Mouse (Mus musculus) cortical plate, adult 2 months (tissue): ENCODE data around the gene Cdkl1.

Experiments used
- CTCF ChIP-seq: fragments of 200-500 bp; IDR thresholded peaks from 2 replicates; pipeline ENCODE4 v1.5.1; 2011; ENCODE audit warnings: mild to moderate bottlenecking, control low read depth, low read length; ENCODE audit not compliant: insufficient read depth; ENCODE audit errors: extremely low read depth
- POLR2A ChIP-seq: fragments of 200-500 bp; IDR thresholded peaks from 2 replicates; pipeline ENCODE4 v1.6.1; 2011; ENCODE audit warnings: mild to moderate bottlenecking, low read length, control low read depth; ENCODE audit not compliant: insufficient read depth; ENCODE audit errors: extremely low read depth

- no peak for TF ChIP-seq CTCF
- TF ChIP-seq POLR2A, result no peak
Observed at GRCm38 (mm10) chr12:69777341-69777730, 13.7 kb downstream of the Cdkl1 start.
